Mouse (Mus musculus): ENCODE data around the gene Dll3. TPM values are rescaled to one million over a fixed set of nuclear protein-coding genes. Genes with fewer than 3 reads are reported as not detected.
A peak's percentile ranks its signal among the peaks of the same experiment; 100 is the strongest.
"Not testable (repeated sequence)": the region's sequence is repeated elsewhere in the genome, so short reads cannot be mapped to it uniquely, and the experiment has no call there.

Gene Dll3
- total and polyA plus RNA-seq, 2 experiments = not detected

- Histone ChIP-seq H3K4me1 (ENCODE audit: control insufficient read depth, insufficient read depth, low read length) (no peaks in the 10 kb centered on the region), H3K4me3 (ENCODE audit: insufficient read depth, low read depth, low read length) (no peak overlapping the region), H3K27ac (replicated peaks; ENCODE audit: insufficient read depth, low read depth, low read length) (no peak overlapping the region), H3K9ac (ENCODE audit: low read depth, low read length) (no peak overlapping the region), H3K79me2 (ENCODE audit: control insufficient read depth, insufficient read depth, low read length) (no peaks in the 10 kb centered on the region), H3K36me3 (ENCODE audit: control insufficient read depth, insufficient read depth, low read length) (no peaks in the 10 kb centered on the region), H3K27me3 (ENCODE audit: control insufficient read depth, insufficient read depth, low read length) (0 out of 2 replicates have a peak, but pooled peaks cover 3% of the 10 kb centered on the region)
- TF ChIP-seq POLR2A (IDR thresholded peaks at IDR 0.05; ENCODE audit: extremely low read depth, insufficient read depth, low read length) = no peak
- TF ChIP-seq CTCF (IDR thresholded peaks at IDR 0.05; ENCODE audit: low read depth, low read length) = no peak
- 59% methylated on average over 5 of the region's 5 CpGs for WGBS
- no peak for DNase-seq (ENCODE audit: extremely low read depth, low read depth, low spot score)
These were observed 39.2 kb downstream of the Dll3 start for GRCm38 (mm10) chr7:28262861-28263260.

DNA sequence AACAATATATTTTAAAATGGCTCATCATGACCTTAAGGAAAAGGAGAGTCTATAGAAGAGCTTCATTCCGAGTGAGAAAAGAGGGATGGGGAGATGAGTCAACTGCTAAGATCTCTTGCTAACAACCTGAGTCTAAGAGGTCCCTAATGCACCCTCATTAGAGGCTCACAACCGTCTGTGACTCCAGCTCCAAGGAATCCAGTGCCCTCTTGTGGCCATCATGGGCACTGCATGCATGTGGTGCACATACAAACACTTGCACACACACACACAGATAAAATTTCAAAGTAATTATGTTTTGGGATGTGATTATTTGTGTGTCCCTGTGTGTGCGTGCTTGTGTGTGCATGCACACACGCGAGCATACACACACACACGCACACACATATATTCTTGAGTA, 46.6 kb downstream of the Dll3 start:
- no peak for DNase-seq (ENCODE audit: extremely low read depth, low read depth, low spot score)
- Histone ChIP-seq H3K4me3 (ENCODE audit: insufficient read depth, low read depth, low read length) (no peak overlapping the region), H3K79me2 (ENCODE audit: control insufficient read depth, insufficient read depth, low read length) (no peaks in the 10 kb centered on the region), H3K36me3 (ENCODE audit: control insufficient read depth, insufficient read depth, low read length) (no peaks in the 10 kb centered on the region), H3K27ac (replicated peaks; ENCODE audit: insufficient read depth, low read depth, low read length) (no peak overlapping the region), H3K4me1 (ENCODE audit: control insufficient read depth, insufficient read depth, low read length) (no peaks in the 10 kb centered on the region), H3K27me3 (ENCODE audit: control insufficient read depth, insufficient read depth, low read length) (no peaks in the 10 kb centered on the region), H3K9ac (ENCODE audit: low read depth, low read length) (no peak overlapping the region)
- whole genome bisulfite sequencing = 90% methylated on average over 6 of the region's 6 CpGs
- TF ChIP-seq CTCF (IDR thresholded peaks at IDR 0.05; ENCODE audit: low read depth, low read length) (peak; percentile 43; the same call in 1 of the 2 replicates), POLR2A (IDR thresholded peaks at IDR 0.05; ENCODE audit: extremely low read depth, insufficient read depth, low read length) (no peak)

DNA sequence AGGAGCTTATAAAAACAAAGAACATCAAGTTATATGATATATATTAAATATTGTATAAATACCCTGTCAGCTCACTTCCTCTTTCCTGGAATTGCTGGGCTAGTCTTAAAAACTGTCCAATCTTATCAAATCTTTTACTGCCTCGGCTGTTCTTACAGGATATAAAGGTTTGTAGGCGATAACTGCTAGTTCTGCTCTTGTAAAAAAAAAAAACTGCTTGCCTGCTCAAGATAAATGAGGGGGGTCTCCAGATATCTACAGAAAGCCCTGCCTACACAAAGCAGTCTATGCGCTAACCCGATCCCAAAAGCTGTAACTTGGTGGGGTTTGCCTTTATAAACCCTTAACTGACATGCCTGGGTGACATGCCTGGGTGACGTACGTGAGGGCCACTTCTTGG, 47.4 kb downstream of the Dll3 start:
- no peaks in the 10 kb centered on the region for H3K4me1 ChIP-seq (ENCODE audit: control insufficient read depth, insufficient read depth, low read length)
- no peak overlapping the region for H3K27ac ChIP-seq (replicated peaks; ENCODE audit: insufficient read depth, low read depth, low read length)
- no peak for DNase-seq (ENCODE audit: extremely low read depth, low read depth, low spot score)
- no peak for TF ChIP-seq POLR2A (IDR thresholded peaks at IDR 0.05; ENCODE audit: extremely low read depth, insufficient read depth, low read length)
- TF ChIP-seq CTCF (IDR thresholded peaks at IDR 0.05; ENCODE audit: low read depth, low read length) = no peak
- no peak overlapping the region for H3K9ac ChIP-seq (ENCODE audit: low read depth, low read length)
- 82% methylated on average over 6 of the region's 6 CpGs for WGBS
- no peaks in the 10 kb centered on the region for H3K27me3 ChIP-seq (ENCODE audit: control insufficient read depth, insufficient read depth, low read length)
- no peak overlapping the region for H3K4me3 ChIP-seq (ENCODE audit: insufficient read depth, low read depth, low read length)
- no peaks in the 10 kb centered on the region for H3K36me3 ChIP-seq (ENCODE audit: control insufficient read depth, insufficient read depth, low read length)
- no peaks in the 10 kb centered on the region for H3K79me2 ChIP-seq (ENCODE audit: control insufficient read depth, insufficient read depth, low read length)

- no peak overlapping the region for H3K27ac ChIP-seq (replicated peaks; ENCODE audit: insufficient read depth, low read depth, low read length)
- no peak overlapping the region for H3K4me3 ChIP-seq (ENCODE audit: insufficient read depth, low read depth, low read length)
- no peaks in the 10 kb centered on the region for H3K79me2 ChIP-seq (ENCODE audit: control insufficient read depth, insufficient read depth, low read length)
- WGBS = 87% methylated on average over 17 of the region's 17 CpGs
- no peaks in the 10 kb centered on the region for H3K4me1 ChIP-seq (ENCODE audit: control insufficient read depth, insufficient read depth, low read length)
- no peak for TF ChIP-seq CTCF (IDR thresholded peaks at IDR 0.05; ENCODE audit: low read depth, low read length)
- DNase-seq (ENCODE audit: extremely low read depth, low read depth, low spot score) = no peak
- no peaks in the 10 kb centered on the region for H3K27me3 ChIP-seq (ENCODE audit: control insufficient read depth, insufficient read depth, low read length)
- no peaks in the 10 kb centered on the region for H3K36me3 ChIP-seq (ENCODE audit: control insufficient read depth, insufficient read depth, low read length)
- no peak overlapping the region for H3K9ac ChIP-seq (ENCODE audit: low read depth, low read length)
These were observed 50.1 kb downstream of the Dll3 start for GRCm38 (mm10) chr7:28251976-28252375.

DNA sequence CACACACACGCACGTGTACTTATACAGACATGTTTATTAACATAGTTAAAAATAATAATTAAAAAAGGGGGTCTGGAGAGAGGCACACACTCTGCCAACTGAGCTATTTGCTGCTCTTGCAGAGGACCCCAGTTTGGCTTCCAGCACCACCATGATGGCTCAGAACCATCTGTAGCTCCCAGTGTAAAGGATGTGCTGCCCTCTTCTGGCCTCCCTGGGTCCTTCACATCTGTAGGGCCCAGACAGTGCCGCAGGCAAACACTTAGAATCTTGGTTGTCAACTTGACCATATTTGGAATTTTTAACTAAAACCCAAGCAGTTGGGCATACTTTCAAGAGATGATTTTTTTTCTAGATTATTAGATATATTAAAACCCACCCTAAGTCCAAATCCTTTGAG, 53.1 kb downstream of the Dll3 start:
- no peak for DNase-seq (ENCODE audit: extremely low read depth, low read depth, low spot score)
- Histone ChIP-seq H3K36me3 (ENCODE audit: control insufficient read depth, insufficient read depth, low read length) (no peaks in the 10 kb centered on the region), H3K27me3 (ENCODE audit: control insufficient read depth, insufficient read depth, low read length) (no peaks in the 10 kb centered on the region), H3K4me1 (ENCODE audit: control insufficient read depth, insufficient read depth, low read length) (no peaks in the 10 kb centered on the region), H3K4me3 (ENCODE audit: insufficient read depth, low read depth, low read length) (no peak overlapping the region), H3K9ac (ENCODE audit: low read depth, low read length) (no peak overlapping the region), H3K79me2 (ENCODE audit: control insufficient read depth, insufficient read depth, low read length) (no peaks in the 10 kb centered on the region), H3K27ac (replicated peaks; ENCODE audit: insufficient read depth, low read depth, low read length) (no peak overlapping the region)
- WGBS = 92% methylated on average over 3 of the region's 3 CpGs
- TF ChIP-seq POLR2A (IDR thresholded peaks at IDR 0.05; ENCODE audit: extremely low read depth, insufficient read depth, low read length) (no peak), CTCF (IDR thresholded peaks at IDR 0.05; ENCODE audit: low read depth, low read length) (no peak)

GRCm38 (mm10) chr7:28243943-28244342, 58.1 kb downstream of the Dll3 start:
- H3K27ac ChIP-seq (replicated peaks; ENCODE audit: insufficient read depth, low read depth, low read length); H3K4me1 ChIP-seq (ENCODE audit: control insufficient read depth, insufficient read depth, low read length); H3K79me2 ChIP-seq (ENCODE audit: control insufficient read depth, insufficient read depth, low read length); H3K27me3 ChIP-seq (ENCODE audit: control insufficient read depth, insufficient read depth, low read length); H3K9ac ChIP-seq (ENCODE audit: low read depth, low read length); H3K4me3 ChIP-seq (ENCODE audit: insufficient read depth, low read depth, low read length); H3K36me3 ChIP-seq (ENCODE audit: control insufficient read depth, insufficient read depth, low read length): not testable (repeated sequence)
- WGBS = 12% methylated on average over 2 of the region's 2 CpGs
- DNase-seq (ENCODE audit: extremely low read depth, low read depth, low spot score) = peak; percentile 69

Other genes with a start within 250 kb of the Dll3 start
- gene Fcgbp, start 231.0 kb downstream of the Dll3 start, total RNA-seq (2014; rRNA removed) = 0.07 and 0.74 TPM in 2 replicates
- gene Fcgbp, start 231.0 kb downstream of the Dll3 start, polyA plus RNA-seq (2012; rRNA removed) = 1.2 and 1.4 TPM in 2 replicates
- gene 9530053A07Rik, start 172.8 kb downstream of the Dll3 start, total RNA-seq (2014; rRNA removed) = not detected in 2 replicates
- not detected in 2 replicates for gene 9530053A07Rik, start 172.8 kb downstream of the Dll3 start, polyA plus RNA-seq (2012; rRNA removed)
- gene Fbl, start 132.5 kb downstream of the Dll3 start, total RNA-seq (2014; rRNA removed) = 34.0 and 38.6 TPM in 2 replicates
- 32.7 and 36.0 TPM in 2 replicates for gene Fbl, start 132.5 kb downstream of the Dll3 start, polyA plus RNA-seq (2012; rRNA removed)
- gene Dyrk1b, start 122.8 kb downstream of the Dll3 start, total RNA-seq (2014; rRNA removed) = 7.0 and 9.7 TPM in 2 replicates
- gene Dyrk1b, start 122.8 kb downstream of the Dll3 start, polyA plus RNA-seq (2012; rRNA removed) = 14.8 and 16.6 TPM in 2 replicates
- 0.28 and 0.47 TPM in 2 replicates for gene Eid2, start 34.4 kb downstream of the Dll3 start, total RNA-seq (2014; rRNA removed)
- 0.35 and 0.50 TPM in 2 replicates for gene Eid2, start 34.4 kb downstream of the Dll3 start, polyA plus RNA-seq (2012; rRNA removed)
- gene Eid2b, start 24.5 kb downstream of the Dll3 start, total RNA-seq (2014; rRNA removed) = 1.9 and 3.0 TPM in 2 replicates
- 3.5 and 3.9 TPM in 2 replicates for gene Eid2b, start 24.5 kb downstream of the Dll3 start, polyA plus RNA-seq (2012; rRNA removed)
- not detected in 2 replicates for gene Selenov, start 11.1 kb downstream of the Dll3 start, total RNA-seq (2014; rRNA removed)
- not detected in 2 replicates for gene Selenov, start 11.1 kb downstream of the Dll3 start, polyA plus RNA-seq (2012; rRNA removed)
- gene Timm50, start 9.8 kb upstream of the Dll3 start, total RNA-seq (2014; rRNA removed) = 22.6 and 24.9 TPM in 2 replicates
- gene Timm50, start 9.8 kb upstream of the Dll3 start, polyA plus RNA-seq (2012; rRNA removed) = 49.4 and 52.6 TPM in 2 replicates
- 15.1 and 20.7 TPM in 2 replicates for gene Supt5, start 36.5 kb upstream of the Dll3 start, total RNA-seq (2014; rRNA removed)
- gene Supt5, start 36.5 kb upstream of the Dll3 start, polyA plus RNA-seq (2012; rRNA removed) = 52.3 and 67.3 TPM in 2 replicates
- gene Rps16, start 48.4 kb upstream of the Dll3 start, total RNA-seq (2014; rRNA removed) = 110 and 136 TPM in 2 replicates
- gene Rps16, start 48.4 kb upstream of the Dll3 start, polyA plus RNA-seq (2012; rRNA removed) = 471 and 577 TPM in 2 replicates
- 0.65 and 1.3 TPM in 2 replicates for gene Plekhg2, start 70.4 kb upstream of the Dll3 start, total RNA-seq (2014; rRNA removed)
- 3.3 and 3.5 TPM in 2 replicates for gene Plekhg2, start 70.4 kb upstream of the Dll3 start, polyA plus RNA-seq (2012; rRNA removed)
- gene Zfp36, start 78.0 kb upstream of the Dll3 start, total RNA-seq (2014; rRNA removed) = 16.4 and 25.4 TPM in 2 replicates
- gene Zfp36, start 78.0 kb upstream of the Dll3 start, polyA plus RNA-seq (2012; rRNA removed) = 41.1 and 54.3 TPM in 2 replicates
- gene Med29, start 90.5 kb upstream of the Dll3 start, total RNA-seq (2014; rRNA removed) = 13.4 and 17.6 TPM in 2 replicates
- gene Med29, start 90.5 kb upstream of the Dll3 start, polyA plus RNA-seq (2012; rRNA removed) = 49.2 and 50.9 TPM in 2 replicates
- gene Paf1, start 90.7 kb upstream of the Dll3 start, total RNA-seq (2014; rRNA removed) = 16.1 TPM in 2 replicates
- gene Paf1, start 90.7 kb upstream of the Dll3 start, polyA plus RNA-seq (2012; rRNA removed) = 52.8 and 59.1 TPM in 2 replicates
- 18.4 and 24.4 TPM in 2 replicates for gene Gmfg, start 135.2 kb upstream of the Dll3 start, total RNA-seq (2014; rRNA removed)
- 4.0 and 4.6 TPM in 2 replicates for gene Gmfg, start 135.2 kb upstream of the Dll3 start, polyA plus RNA-seq (2012; rRNA removed)
- 0.18 TPM in 1 of 2 replicates, not detected in the other for gene Lrfn1, start 149.7 kb upstream of the Dll3 start, total RNA-seq (2014; rRNA removed)
- gene Lrfn1, start 149.7 kb upstream of the Dll3 start, polyA plus RNA-seq (2012; rRNA removed) = 0.70 and 0.71 TPM in 2 replicates
- gene Ifnl2, start 208.2 kb upstream of the Dll3 start, total RNA-seq (2014; rRNA removed) = not detected in 2 replicates
- gene Ifnl2, start 208.2 kb upstream of the Dll3 start, polyA plus RNA-seq (2012; rRNA removed) = not detected in 2 replicates
- not detected in 2 replicates for gene Ifnl3, start 220.6 kb upstream of the Dll3 start, total RNA-seq (2014; rRNA removed)
- gene Ifnl3, start 220.6 kb upstream of the Dll3 start, polyA plus RNA-seq (2012; rRNA removed) = not detected in 2 replicates
- gene Sycn, start 238.6 kb upstream of the Dll3 start, total RNA-seq (2014; rRNA removed) = 8.7 and 16.4 TPM in 2 replicates
- 1.4 and 1.6 TPM in 2 replicates for gene Sycn, start 238.6 kb upstream of the Dll3 start, polyA plus RNA-seq (2012; rRNA removed)
- gene Nccrp1, start 245.0 kb upstream of the Dll3 start, total RNA-seq (2014; rRNA removed) = not detected in 2 replicates
- 0.05 TPM in 1 of 2 replicates, not detected in the other for gene Nccrp1, start 245.0 kb upstream of the Dll3 start, polyA plus RNA-seq (2012; rRNA removed)